Mouse (Mus musculus) liver, embryonic 12.5 days (tissue): ENCODE results near the gene Serpine2. TPM values are rescaled to one million over a fixed set of nuclear protein-coding genes. Genes with fewer than 3 reads are reported as not detected.

Experiments used
- ATAC-seq: fragments of 200-750 bp; cut with Nextera tagmentation; 2 replicates; pipeline ENCODE4 v1.8.0; 2017; ENCODE audit warnings: moderate number of reproducible peaks, mild to moderate bottlenecking, moderate library complexity
- H3K27ac ChIP-seq: fragments of 300-500 bp; sonication (generic); 2 replicates; pipeline ENCODE4 v1.5.1; 2016; ENCODE audit warnings: mild to moderate bottlenecking
- H3K27me3 ChIP-seq: fragments of 300-500 bp; sonication (generic); replicated peaks from 2 replicates; pipeline ENCODE4 v1.6.1; 2016; ENCODE audit warnings: mild to moderate bottlenecking, moderate library complexity
- H3K36me3 ChIP-seq: fragments of 300-500 bp; sonication (generic); 2 replicates; pipeline ENCODE4 v1.6.1; 2016; ENCODE audit warnings: mild to moderate bottlenecking, moderate library complexity
- H3K4me1 ChIP-seq: fragments of 300-500 bp; sonication (generic); 2 replicates; pipeline ENCODE4 v1.6.1; 2016
- H3K4me2 ChIP-seq: fragments of 300-500 bp; sonication (generic); 2 replicates; pipeline ENCODE4 v1.6.1; 2016; ENCODE audit warnings: mild to moderate bottlenecking, moderate library complexity
- H3K4me3 ChIP-seq: fragments of 300-500 bp; sonication (generic); 2 replicates; pipeline ENCODE4 v1.5.1; 2016; ENCODE audit warnings: mild to moderate bottlenecking, moderate library complexity
- H3K9ac ChIP-seq: fragments of 300-500 bp; sonication (generic); 2 replicates; pipeline ENCODE4 v1.6.1; 2016; ENCODE audit warnings: mild to moderate bottlenecking, moderate library complexity
- H3K9me3 ChIP-seq: fragments of 300-500 bp; sonication (generic); replicated peaks from 2 replicates; pipeline ENCODE4 v1.6.1; 2016; ENCODE audit warnings: mild to moderate bottlenecking, moderate library complexity
- WGBS: fragments of 180-500 bp; shearing (Covaris S2); methylation state at CpG from one replicate; pipeline ENCODE4 v1.1.7; 2016; ENCODE audit not compliant: insufficient replicate concordance; 5-methylcytosine and 5-hydroxymethylcytosine counted together
- polyA plus RNA-seq: library from polyadenylated mRNA; unstranded; fragments of >200 nt; fragmentation: Nextera tagmentation; extraction: Ambion mirVana; gene quantifications from 2 replicates; pipeline ENCODE4 v1.2.1, GENCODE M21; 2016

The Serpine2 gene
- polyA plus RNA-seq, 1 experiment from 2014 or later: 12.6 TPM

- no peak for ATAC-seq
- WGBS: 53% methylated on average over 7 of the region's 7 CpGs
- Histone ChIP-seq H3K9ac (no peak overlapping the region), H3K4me2 (no peak overlapping the region), H3K4me3 (no peak overlapping the region), H3K9me3 (no peaks in the 10 kb centered on the region), H3K4me1 (no peaks in the 10 kb centered on the region), H3K27ac (no peak overlapping the region), H3K27me3 (no peaks in the 10 kb centered on the region), H3K36me3 (no peaks in the 10 kb centered on the region)
These were observed 57.4 kb downstream of the Serpine2 start for GRCm38 (mm10) chr1:79803614-79804013.

GRCm38 (mm10) chr1:79802858-79803427 lies 58.0 kb downstream of the Serpine2 start:
- 80% methylated on average over 11 of the region's 11 CpGs for WGBS
- H3K9ac ChIP-seq: no peak overlapping the region
- ATAC-seq: no peak

GRCm38 (mm10) chr1:79797084-79797483 lies 63.9 kb downstream of the Serpine2 start:
- Histone ChIP-seq H3K27ac (no peak overlapping the region), H3K4me2 (no peak overlapping the region), H3K9ac (no peak overlapping the region), H3K27me3 (no peaks in the 10 kb centered on the region), H3K36me3 (no peaks in the 10 kb centered on the region), H3K4me3 (no peak overlapping the region), H3K9me3 (no peaks in the 10 kb centered on the region), H3K4me1 (no peaks in the 10 kb centered on the region)
- WGBS: 40% methylated on average over 3 of the region's 3 CpGs
- ATAC-seq: no peak

More at GRCm38 (mm10) chr1:79802858-79803427, 58.0 kb downstream of the Serpine2 start:
- Histone ChIP-seq H3K36me3 (no peaks in the 10 kb centered on the region), H3K27me3 (no peaks in the 10 kb centered on the region), H3K27ac (no peak overlapping the region), H3K4me3 (no peak overlapping the region), H3K4me2 (no peak overlapping the region), H3K9me3 (no peaks in the 10 kb centered on the region), H3K4me1 (no peaks in the 10 kb centered on the region)

- Histone ChIP-seq H3K9me3 (no peaks in the 10 kb centered on the region), H3K27me3 (no peaks in the 10 kb centered on the region), H3K4me3 (no peak overlapping the region), H3K4me2 (no peak overlapping the region), H3K27ac (no peak overlapping the region), H3K4me1 (no peaks in the 10 kb centered on the region), H3K9ac (no peak overlapping the region), H3K36me3 (peaks cover 19% of the 10 kb centered on the region)
- no peak for ATAC-seq
- 52% methylated on average over 7 of the region's 7 CpGs for WGBS
These were observed 74.6 kb downstream of the Serpine2 start for GRCm38 (mm10) chr1:79786267-79786927.

GRCm38 (mm10) chr1:79782433-79782832 lies 78.5 kb downstream of the Serpine2 start:
- WGBS: 70% methylated on average over 3 of the region's 3 CpGs
- H3K4me3 ChIP-seq: no peak overlapping the region
- no peaks in the 10 kb centered on the region for H3K4me1 ChIP-seq
- H3K36me3 ChIP-seq: peaks cover 57% of the 10 kb centered on the region
- no peak overlapping the region for H3K9ac ChIP-seq
- no peak for ATAC-seq
- no peaks in the 10 kb centered on the region for H3K27me3 ChIP-seq
- H3K9me3 ChIP-seq: no peaks in the 10 kb centered on the region
- no peak overlapping the region for H3K4me2 ChIP-seq
- no peak overlapping the region for H3K27ac ChIP-seq

- Histone ChIP-seq H3K36me3 (peaks cover 52% of the 10 kb centered on the region), H3K27ac (no peak overlapping the region), H3K27me3 (no peaks in the 10 kb centered on the region), H3K4me3 (no peak overlapping the region), H3K9me3 (no peaks in the 10 kb centered on the region), H3K4me2 (no peak overlapping the region), H3K4me1 (peaks cover 5% of the 10 kb centered on the region), H3K9ac (no peak overlapping the region)
- no peak for ATAC-seq
- 71% methylated on average over 11 of the region's 11 CpGs for WGBS
These were observed 83.0 kb downstream of the Serpine2 start for GRCm38 (mm10) chr1:79778011-79778410.

- Histone ChIP-seq H3K4me1 (peaks cover 5% of the 10 kb centered on the region), H3K36me3 (peaks cover 34% of the 10 kb centered on the region)
These were observed 85.0 kb downstream of the Serpine2 start, which contains the start of the genes Mrpl44 and Wdfy1 for GRCm38 (mm10) chr1:79775927-79776458. Gene Mrpl44, plus strand, starts transcription at chr1:79776018. Gene Wdfy1, minus strand, starts transcription at chr1:79776143.

GRCm38 (mm10) chr1:79774164-79774780 lies 86.7 kb downstream of the Serpine2 start:
- no peak overlapping the region for H3K9ac ChIP-seq
- 65% methylated on average over 4 of the region's 4 CpGs for WGBS
- ATAC-seq: no peak

More at GRCm38 (mm10) chr1:79775927-79776458, 85.0 kb downstream of the Serpine2 start, which contains the start of the genes Mrpl44 and Wdfy1:
- Histone ChIP-seq H3K9me3 (no peaks in the 10 kb centered on the region), H3K27ac (peak within 1 kb of the TSS; percentile 73), H3K27me3 (no peaks in the 10 kb centered on the region), H3K4me3 (peak within 1 kb of the TSS; percentile 78), H3K9ac (peak within 1 kb of the TSS; percentile 81), H3K4me2 (peak within 1 kb of the TSS; percentile 72)
- ATAC-seq: peak; percentile 100
- WGBS: under 1% methylated on average over 38 of the region's 38 CpGs

GRCm38 (mm10) chr1:79768231-79768630 lies 92.7 kb downstream of the Serpine2 start:
- Histone ChIP-seq H3K9me3 (no peaks in the 10 kb centered on the region), H3K27me3 (no peaks in the 10 kb centered on the region), H3K36me3 (no peaks in the 10 kb centered on the region), H3K4me1 (peaks cover 4% of the 10 kb centered on the region), H3K4me2 (no peak overlapping the region), H3K9ac (no peak overlapping the region), H3K4me3 (no peak overlapping the region), H3K27ac (no peak overlapping the region)
- WGBS: 40% methylated on average over 1 of the region's 1 CpGs
- ATAC-seq: no peak

More at GRCm38 (mm10) chr1:79774164-79774780, 86.7 kb downstream of the Serpine2 start:
- no peak overlapping the region for H3K27ac ChIP-seq
- no peak overlapping the region for H3K4me3 ChIP-seq
- H3K4me1 ChIP-seq: peaks cover 5% of the 10 kb centered on the region
- H3K9me3 ChIP-seq: no peaks in the 10 kb centered on the region
- no peaks in the 10 kb centered on the region for H3K27me3 ChIP-seq
- peaks cover 16% of the 10 kb centered on the region for H3K36me3 ChIP-seq
- H3K4me2 ChIP-seq: no peak overlapping the region

GRCm38 (mm10) chr1:79764483-79764882 lies 96.5 kb downstream of the Serpine2 start:
- Histone ChIP-seq H3K9ac (no peak overlapping the region), H3K27me3 (no peaks in the 10 kb centered on the region), H3K4me3 (no peak overlapping the region), H3K4me2 (no peak overlapping the region), H3K36me3 (no peaks in the 10 kb centered on the region), H3K9me3 (no peaks in the 10 kb centered on the region), H3K27ac (no peak overlapping the region), H3K4me1 (peaks cover 33% of the 10 kb centered on the region)
- no peak for ATAC-seq
- 29% methylated on average over 1 of the region's 1 CpGs for WGBS

- Histone ChIP-seq H3K9ac (no peak overlapping the region), H3K4me1 (peaks cover 36% of the 10 kb centered on the region), H3K9me3 (no peaks in the 10 kb centered on the region), H3K4me2 (no peak overlapping the region), H3K27me3 (no peaks in the 10 kb centered on the region), H3K36me3 (no peaks in the 10 kb centered on the region), H3K27ac (no peak overlapping the region), H3K4me3 (no peak overlapping the region)
- no peak for ATAC-seq
- 74% methylated on average over 2 of the region's 2 CpGs for whole genome bisulfite sequencing
These were observed 96.9 kb downstream of the Serpine2 start for GRCm38 (mm10) chr1:79764031-79764430.
